Mouse (Mus musculus): ENCODE measurements around the gene Hlcs. TPM values are rescaled to one million over a fixed set of nuclear protein-coding genes. Genes with fewer than 3 reads are reported as not detected.

The Hlcs gene
- polyA plus RNA-seq, 1 experiment, result 6.9 TPM

DNA sequence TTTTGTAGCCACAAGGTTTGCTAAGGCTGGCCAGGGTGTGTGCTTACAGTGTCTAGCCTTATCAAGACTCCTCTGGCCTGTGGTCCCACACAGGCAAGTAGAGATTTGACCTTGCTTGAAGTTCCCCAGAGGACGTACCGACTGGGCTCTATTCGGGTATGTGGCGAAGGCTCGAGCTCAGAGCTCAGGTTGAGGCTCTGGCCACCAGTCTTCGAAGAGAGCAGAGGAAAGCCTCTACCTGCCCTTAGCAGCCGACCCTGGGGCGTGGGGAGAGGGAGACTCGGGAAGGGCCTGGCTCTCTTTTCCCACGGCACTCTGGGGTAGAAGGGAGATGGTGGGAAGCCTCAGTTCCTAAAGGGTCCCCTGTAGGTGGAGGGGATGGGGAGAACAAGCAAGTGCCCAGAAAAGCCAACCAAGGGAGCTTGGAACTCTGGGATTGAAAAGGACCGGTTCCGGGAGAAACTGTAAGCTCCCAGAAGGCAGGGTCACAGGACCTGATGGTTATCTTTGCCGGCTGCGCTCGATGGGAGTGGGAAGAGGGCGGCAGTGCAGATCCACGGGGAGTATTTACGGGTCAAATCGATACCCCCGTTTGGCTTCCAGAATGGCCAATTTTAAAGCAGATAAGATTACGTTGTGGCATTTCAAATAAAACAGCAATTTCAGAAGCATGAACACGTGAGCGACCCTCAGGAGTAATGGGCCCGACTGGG lies 220.1 kb downstream of the Hlcs start:
- H3K27me3 ChIP-seq (replicated peaks; ENCODE audit: control insufficient read depth, insufficient read depth, low read length), result peaks cover 6% of the 10 kb centered on the region; the same call in 1 of the 2 replicates
- H3K4me1 ChIP-seq (ENCODE audit: control insufficient read depth, insufficient read depth, low read length), result no peaks in the 10 kb centered on the region
- H3K4me3 ChIP-seq (ENCODE audit: insufficient read depth, low read depth, low read length), result no peak overlapping the region
- TF ChIP-seq POLR2A (IDR thresholded peaks at IDR 0.05; ENCODE audit: low read depth, low read length) (no peak), CTCF (conservative IDR thresholded peaks at IDR 0.05; ENCODE audit: insufficient read depth, insufficient read length, low read depth, low read length) (no peak)
- WGBS, result 9% methylated on average over 24 of the region's 24 CpGs
- DNase-seq, result no peak
- no peaks in the 10 kb centered on the region for H3K36me3 ChIP-seq (ENCODE audit: control insufficient read depth, insufficient read depth, low read length)
- peak overlapping the region; percentile 12; the same call in 1 of the 2 replicates for H3K27ac ChIP-seq (ENCODE audit: insufficient read depth, low read depth, low read length)

DNA sequence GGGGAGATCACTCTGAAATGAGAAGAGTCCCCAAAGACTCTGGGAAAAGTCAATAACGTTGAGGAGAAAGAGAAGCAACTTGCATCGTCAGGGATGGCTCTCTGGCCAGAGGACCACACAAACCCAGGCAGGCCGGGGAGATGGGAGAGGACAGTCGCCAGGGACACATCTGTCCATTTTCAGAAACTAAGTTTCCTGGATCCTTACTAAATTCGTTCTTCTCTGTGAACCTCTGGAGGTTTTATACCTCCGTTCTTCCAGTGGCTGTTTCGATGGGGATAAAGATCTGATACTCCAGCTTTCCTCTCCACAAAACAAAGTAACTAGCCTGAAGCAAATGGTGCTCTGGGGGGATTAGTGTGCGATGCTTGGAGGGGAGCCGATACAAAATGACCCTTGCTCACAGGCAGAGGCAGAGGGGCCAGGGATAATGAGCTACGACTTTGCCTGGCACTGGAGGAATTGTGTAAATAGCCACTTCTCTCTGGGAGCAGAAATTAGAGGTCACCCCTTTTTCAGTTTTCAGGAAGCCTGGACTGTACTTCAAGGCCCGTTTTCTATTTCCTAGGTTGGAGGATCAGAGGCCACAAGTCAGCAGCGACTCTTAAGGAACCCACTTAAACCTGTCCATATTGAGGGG lies 220.7 kb downstream of the Hlcs start:
- H3K36me3 ChIP-seq (ENCODE audit: control insufficient read depth, insufficient read depth, low read length), result no peaks in the 10 kb centered on the region
- WGBS, result 10% methylated on average over 12 of the region's 12 CpGs
- H3K4me1 ChIP-seq (ENCODE audit: control insufficient read depth, insufficient read depth, low read length), result no peaks in the 10 kb centered on the region

DNA sequence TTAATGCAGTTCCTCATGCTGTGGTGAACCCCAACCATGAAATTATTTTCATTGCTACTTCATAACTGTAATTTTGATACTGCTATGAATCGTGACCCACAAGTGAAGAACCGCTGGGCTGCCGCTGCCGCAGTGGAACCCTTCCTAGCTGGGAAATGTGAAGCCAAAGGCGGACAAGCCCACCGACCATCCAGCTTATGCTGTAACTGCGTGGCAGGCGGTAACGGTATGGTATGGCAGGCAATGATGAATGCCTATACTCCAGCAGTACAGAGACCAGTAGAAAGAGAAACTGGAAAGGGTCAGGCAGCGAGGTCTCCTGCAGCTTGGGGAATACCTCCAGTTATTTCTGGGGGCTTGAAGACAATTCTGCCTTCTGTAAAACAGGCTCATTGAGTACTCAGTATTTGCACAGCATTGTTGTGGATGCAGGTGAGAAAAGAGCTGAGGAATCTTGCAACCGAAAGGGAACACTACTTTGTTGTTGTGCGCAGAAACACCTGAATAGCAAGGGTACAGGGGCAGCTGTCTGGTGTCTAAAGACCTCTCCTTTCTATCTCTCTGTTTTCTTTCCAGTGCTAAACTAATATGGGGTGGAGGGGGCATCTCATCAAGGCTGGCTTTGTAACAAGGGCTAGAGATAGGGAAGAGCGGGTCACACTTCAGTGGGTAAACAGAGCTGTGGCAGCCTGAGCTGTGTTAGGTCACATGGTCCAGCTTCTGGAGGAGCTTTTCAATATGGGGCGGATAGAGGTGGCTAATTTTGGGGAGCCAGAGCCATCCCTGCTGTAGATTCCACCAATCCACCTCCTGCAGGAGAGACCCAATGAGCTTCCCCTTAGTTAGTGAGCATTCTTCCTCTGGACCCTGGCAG lies 224.3 kb downstream of the Hlcs start:
- TF ChIP-seq POLR2A (IDR thresholded peaks at IDR 0.05; ENCODE audit: low read depth, low read length), result no peak
- H3K27ac ChIP-seq (ENCODE audit: insufficient read depth, low read depth, low read length), result peak overlapping the region; percentile 10; the same call in 1 of the 2 replicates
- no peaks in the 10 kb centered on the region for H3K4me1 ChIP-seq (ENCODE audit: control insufficient read depth, insufficient read depth, low read length)
- DNase-seq, result no peak
- H3K4me3 ChIP-seq (ENCODE audit: insufficient read depth, low read depth, low read length), result peak overlapping the region; percentile 40
- H3K36me3 ChIP-seq (ENCODE audit: control insufficient read depth, insufficient read depth, low read length), result no peaks in the 10 kb centered on the region
- H3K27me3 ChIP-seq (replicated peaks; ENCODE audit: control insufficient read depth, insufficient read depth, low read length), result peaks cover 17% of the 10 kb centered on the region
- WGBS, result 21% methylated on average over 14 of the region's 14 CpGs

More for the DNA sequence above, 220.7 kb downstream of the Hlcs start:
- H3K27ac ChIP-seq (ENCODE audit: insufficient read depth, low read depth, low read length), result peak overlapping the region; percentile 50
- peaks cover 8% of the 10 kb centered on the region; the same call in 1 of the 2 replicates for H3K27me3 ChIP-seq (replicated peaks; ENCODE audit: control insufficient read depth, insufficient read depth, low read length)
- TF ChIP-seq POLR2A (IDR thresholded peaks at IDR 0.05; ENCODE audit: low read depth, low read length), result no peak
- no peak for TF ChIP-seq CTCF (conservative IDR thresholded peaks at IDR 0.05; ENCODE audit: insufficient read depth, insufficient read length, low read depth, low read length)
- no peak overlapping the region for H3K4me3 ChIP-seq (ENCODE audit: insufficient read depth, low read depth, low read length)
- DNase-seq, result no peak

DNA sequence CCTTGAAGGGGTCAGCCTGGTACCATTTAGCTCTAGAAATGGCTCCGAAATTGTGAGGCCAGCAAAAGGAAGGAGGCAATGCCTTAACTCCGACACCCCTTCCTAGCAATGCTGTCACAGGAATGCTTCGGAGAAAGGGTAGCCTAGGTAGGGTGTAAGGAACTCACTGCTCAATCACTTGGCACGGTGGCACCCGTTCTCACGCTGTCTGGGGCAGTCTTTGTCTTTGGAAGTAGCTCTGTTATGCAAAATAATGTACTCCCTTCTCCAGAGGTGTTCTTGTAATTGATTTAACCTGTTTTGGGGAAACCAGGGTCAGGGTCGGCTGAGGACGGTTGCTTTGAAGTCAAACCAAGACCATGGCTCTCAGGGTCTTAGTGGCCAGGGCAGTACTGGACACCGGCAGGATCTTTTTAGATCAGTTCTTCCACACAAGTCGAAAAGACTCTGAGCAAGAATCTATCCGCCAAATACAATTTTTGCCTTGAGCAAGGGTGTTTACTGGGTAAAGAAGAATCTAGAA lies 225.1 kb downstream of the Hlcs start:
- Histone ChIP-seq H3K4me1 (ENCODE audit: control insufficient read depth, insufficient read depth, low read length) (no peaks in the 10 kb centered on the region), H3K27me3 (replicated peaks; ENCODE audit: control insufficient read depth, insufficient read depth, low read length) (peaks cover 20% of the 10 kb centered on the region), H3K36me3 (ENCODE audit: control insufficient read depth, insufficient read depth, low read length) (no peaks in the 10 kb centered on the region), H3K4me3 (ENCODE audit: insufficient read depth, low read depth, low read length) (peak overlapping the region; percentile 8; the same call in 1 of the 2 replicates), H3K27ac (ENCODE audit: insufficient read depth, low read depth, low read length) (peak overlapping the region; percentile 22)
- TF ChIP-seq POLR2A (IDR thresholded peaks at IDR 0.05; ENCODE audit: low read depth, low read length) (no peak), CTCF (conservative IDR thresholded peaks at IDR 0.05; ENCODE audit: insufficient read depth, insufficient read length, low read depth, low read length) (no peak)
- no peak for DNase-seq
- WGBS, result 13% methylated on average over 11 of the region's 11 CpGs

DNA sequence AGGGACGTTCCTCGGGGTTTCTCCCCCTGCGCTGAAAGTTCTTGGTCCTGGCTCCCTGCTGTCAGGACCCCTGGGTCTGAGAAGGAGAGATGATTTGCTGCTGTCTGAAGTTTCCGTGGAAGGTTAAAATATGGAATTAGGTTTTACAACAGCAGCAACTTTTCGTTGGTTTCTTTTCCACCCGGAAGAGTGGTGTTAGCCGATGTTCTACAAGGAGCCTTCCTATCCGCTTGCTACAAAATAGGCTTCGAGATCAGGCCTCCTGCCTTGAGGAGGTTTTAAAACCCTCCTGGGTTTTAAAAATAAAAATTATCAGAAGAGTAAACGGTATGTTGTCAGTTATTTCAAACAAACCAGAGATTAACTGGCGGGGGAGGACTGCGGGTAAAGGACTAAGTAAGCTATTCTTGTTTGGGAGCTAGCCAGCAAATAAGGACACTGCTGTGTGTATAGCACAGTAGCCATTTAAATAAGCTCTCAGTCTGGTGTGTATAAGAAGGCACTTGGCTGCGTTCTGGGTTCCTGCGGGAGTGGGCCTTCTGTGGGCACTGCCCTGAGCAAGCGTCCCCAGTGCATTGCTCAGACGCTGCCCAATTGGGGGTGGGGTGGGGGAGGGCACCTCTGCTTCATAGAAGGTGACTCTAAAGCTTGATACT lies 225.7 kb downstream of the Hlcs start:
- no peaks in the 10 kb centered on the region for H3K4me1 ChIP-seq (ENCODE audit: control insufficient read depth, insufficient read depth, low read length)
- TF ChIP-seq POLR2A (IDR thresholded peaks at IDR 0.05; ENCODE audit: low read depth, low read length), result no peak
- no peak for TF ChIP-seq CTCF (conservative IDR thresholded peaks at IDR 0.05; ENCODE audit: insufficient read depth, insufficient read length, low read depth, low read length)
- peaks cover 20% of the 10 kb centered on the region for H3K27me3 ChIP-seq (replicated peaks; ENCODE audit: control insufficient read depth, insufficient read depth, low read length)
- no peak for DNase-seq
- H3K36me3 ChIP-seq (ENCODE audit: control insufficient read depth, insufficient read depth, low read length), result no peaks in the 10 kb centered on the region
- H3K27ac ChIP-seq (ENCODE audit: insufficient read depth, low read depth, low read length), result peak overlapping the region; percentile 22
- H3K4me3 ChIP-seq (ENCODE audit: insufficient read depth, low read depth, low read length), result peak overlapping the region; percentile 47
- 14% methylated on average over 16 of the region's 16 CpGs for WGBS

DNA sequence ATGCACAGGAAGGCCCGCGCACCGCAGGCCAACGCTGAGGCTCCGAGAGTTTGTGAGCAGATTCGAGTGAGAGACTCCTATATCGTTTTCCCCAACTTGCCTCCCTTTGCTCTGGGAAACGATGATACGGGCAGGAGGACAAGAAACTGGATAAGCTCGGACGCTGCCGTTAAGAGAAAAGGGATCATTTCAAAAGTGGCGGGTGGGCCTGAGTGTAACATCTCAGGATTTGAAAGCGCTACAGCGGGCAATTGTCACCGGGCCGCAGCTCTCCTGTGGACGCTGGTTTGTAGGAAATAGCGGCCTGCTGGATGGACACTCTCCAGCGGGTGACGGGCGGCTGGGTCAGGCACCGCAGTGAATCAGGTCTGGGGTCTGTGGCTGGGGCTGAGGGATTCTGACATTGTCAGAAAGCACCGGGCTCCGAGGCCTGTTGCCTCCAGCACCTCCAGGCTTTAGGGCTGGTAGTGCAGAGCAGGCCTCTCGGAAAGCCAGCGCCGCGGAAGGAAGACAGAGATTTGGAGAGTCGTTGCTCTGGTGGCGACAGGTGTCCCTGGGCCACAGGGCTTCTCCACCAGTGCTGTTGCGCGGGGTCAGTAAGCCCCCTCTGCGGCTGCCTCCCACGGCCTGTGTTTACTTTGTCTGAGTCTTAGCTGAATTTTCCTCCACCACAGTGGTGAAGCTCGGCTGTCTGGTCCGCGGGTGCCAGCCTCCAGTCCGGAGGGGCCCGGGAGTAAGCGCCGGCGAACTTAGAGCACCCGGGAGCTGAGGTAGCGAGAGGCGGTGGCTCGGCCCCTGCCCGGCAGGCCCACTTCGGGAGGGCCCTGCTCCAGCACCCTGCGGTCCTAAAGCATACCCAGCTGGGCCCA lies 226.4 kb downstream of the Hlcs start:
- Histone ChIP-seq H3K27me3 (replicated peaks; ENCODE audit: control insufficient read depth, insufficient read depth, low read length) (peaks cover 20% of the 10 kb centered on the region), H3K27ac (ENCODE audit: insufficient read depth, low read depth, low read length) (peak overlapping the region; percentile 54), H3K36me3 (ENCODE audit: control insufficient read depth, insufficient read depth, low read length) (no peaks in the 10 kb centered on the region), H3K4me1 (ENCODE audit: control insufficient read depth, insufficient read depth, low read length) (no peaks in the 10 kb centered on the region), H3K4me3 (ENCODE audit: insufficient read depth, low read depth, low read length) (peak overlapping the region; percentile 47)
- no peak for TF ChIP-seq CTCF (conservative IDR thresholded peaks at IDR 0.05; ENCODE audit: insufficient read depth, insufficient read length, low read depth, low read length)
- TF ChIP-seq POLR2A (IDR thresholded peaks at IDR 0.05; ENCODE audit: low read depth, low read length), result no peak
- 7% methylated on average over 50 of the region's 50 CpGs for WGBS
- DNase-seq, result no peak

Data from kidney, adult 2 months (tissue).